Mouse (Mus musculus): Measurements from ENCODE around the gene H2-T22.

DNA sequence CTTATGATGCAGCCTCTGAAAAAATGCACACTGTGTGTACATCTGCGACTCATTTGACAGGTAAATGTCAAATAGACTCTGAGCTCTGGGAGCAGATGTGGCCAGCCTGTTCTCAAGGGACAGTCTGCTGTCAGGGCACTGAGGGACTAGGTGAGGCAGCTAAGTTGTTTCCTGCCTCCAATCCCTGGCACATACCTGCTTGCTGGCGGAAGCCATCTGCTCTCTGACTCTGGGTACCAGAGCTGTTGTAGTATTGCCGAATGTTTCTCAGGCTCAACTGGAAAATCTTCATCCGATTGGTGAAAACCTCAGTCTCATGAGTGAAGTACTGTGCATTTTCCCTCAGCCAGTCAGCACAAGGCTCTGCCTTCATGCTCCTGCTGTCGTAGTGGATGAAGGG is 25.5 kb downstream of the H2-T22 start:
- TF ChIP-seq POLR2A (IDR thresholded peaks at IDR 0.05; ENCODE audit: borderline replicate concordance, low read depth, low read length) = no peak
- no peak for TF ChIP-seq CTCF (IDR thresholded peaks at IDR 0.05; ENCODE audit: low read depth, low read length)

All from bone marrow macrophage, adult 2 months (primary cell).